Mouse (Mus musculus): Measurements from ENCODE around the gene Zbed3.

- TF ChIP-seq CTCF (IDR thresholded peaks at IDR 0.05; ENCODE audit: borderline replicate concordance, insufficient read depth, low read depth, low read length) (no peak), POLR2A (IDR thresholded peaks at IDR 0.05; ENCODE audit: borderline replicate concordance, insufficient read depth, low read length) (no peak)
These were observed 23.5 kb upstream of the Zbed3 start for GRCm38 (mm10) chr13:95299956-95300355.

Measured in cerebellum, adult 2 months (tissue).